Mouse (Mus musculus): ENCODE data around the gene Prkd1. TPM values are rescaled to one million over a fixed set of nuclear protein-coding genes. Genes with fewer than 3 reads are reported as not detected.

The Prkd1 gene
- polyA plus RNA-seq, 1 experiment: 13.2 TPM

DNA sequence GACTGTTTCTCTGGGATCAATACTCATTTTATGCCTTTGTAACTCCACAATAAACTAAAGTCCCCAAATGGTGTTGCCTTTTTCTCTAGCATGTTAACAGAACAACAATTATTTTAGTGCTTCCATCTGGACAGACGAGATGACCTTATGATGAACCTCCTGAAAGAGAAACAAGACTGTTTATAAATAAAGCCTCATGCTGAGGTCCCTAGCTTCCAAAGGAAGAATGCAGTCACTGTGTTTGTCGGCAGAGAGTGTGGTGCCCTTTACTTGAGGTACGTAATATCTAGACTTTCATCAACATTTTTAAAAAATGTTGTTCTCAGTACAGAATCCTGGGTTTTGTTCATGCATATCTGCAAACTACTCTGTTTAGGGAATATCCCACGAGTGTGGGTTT, 90.7 kb downstream of the Prkd1 start:
- DNase-seq (ENCODE audit: low read depth): no peak

- no peak for DNase-seq (ENCODE audit: low read depth)
Observed at GRCm38 (mm10) chr12:50554214-50554613, 94.7 kb downstream of the Prkd1 start.

DNA sequence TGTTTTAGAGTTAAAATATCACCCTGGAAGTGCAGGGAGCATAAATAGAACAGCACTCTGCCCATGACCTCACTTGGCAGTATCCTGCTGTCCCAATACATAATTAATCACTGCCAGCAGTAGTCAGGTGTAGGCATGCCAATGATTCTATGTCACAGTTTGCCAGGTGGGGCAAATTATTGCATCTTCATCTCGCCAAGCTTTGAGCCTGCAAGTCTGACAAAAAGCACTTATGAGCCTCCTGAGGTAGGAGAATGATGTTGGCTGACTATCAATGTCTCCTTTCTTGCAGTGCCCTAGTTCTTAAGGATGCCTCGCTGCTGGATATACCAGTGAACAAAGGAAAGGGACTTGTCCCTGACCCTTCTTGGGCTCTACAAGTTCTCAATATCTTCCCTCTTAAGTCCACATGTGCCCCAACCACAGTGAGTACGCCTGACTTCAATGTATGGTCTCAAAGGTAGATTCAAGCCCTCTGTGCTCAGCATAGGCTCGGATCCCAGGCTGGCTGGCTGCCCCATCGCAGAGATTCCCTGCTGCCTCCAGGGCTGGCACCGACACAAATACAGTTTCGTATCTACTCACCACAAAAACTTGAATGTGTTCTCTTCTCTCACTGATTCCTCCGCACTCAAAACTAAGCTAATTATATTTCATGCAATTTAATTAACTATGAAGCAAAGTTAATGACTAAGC, 98.9 kb downstream of the Prkd1 start:
- DNase-seq (ENCODE audit: low read depth): peak; percentile 62

GRCm38 (mm10) chr12:50546394-50546793, 102.5 kb downstream of the Prkd1 start:
- peak; percentile 42 for DNase-seq (ENCODE audit: low read depth)

DNA sequence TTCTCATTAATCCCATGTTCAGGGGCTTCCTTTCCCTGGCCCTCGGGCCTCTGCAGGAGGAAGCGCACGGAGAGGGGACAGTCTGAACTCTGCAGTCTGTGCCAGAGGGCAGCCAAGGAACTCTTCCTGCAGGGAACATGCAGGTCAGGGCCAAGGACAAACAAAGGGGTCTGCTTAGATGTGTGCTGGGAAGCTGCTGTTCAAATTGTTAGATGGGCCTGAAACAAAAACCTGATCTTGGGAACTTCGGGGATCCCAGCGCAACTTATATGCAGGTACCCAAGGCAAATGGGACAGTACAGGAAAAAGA, 103.3 kb downstream of the Prkd1 start:
- DNase-seq (ENCODE audit: low read depth): no peak

- DNase-seq (ENCODE audit: low read depth): no peak
Observed at GRCm38 (mm10) chr12:50544855-50545609, 103.9 kb downstream of the Prkd1 start.

GRCm38 (mm10) chr12:50540793-50541192, 108.1 kb downstream of the Prkd1 start:
- no peak for DNase-seq (ENCODE audit: low read depth)

DNA sequence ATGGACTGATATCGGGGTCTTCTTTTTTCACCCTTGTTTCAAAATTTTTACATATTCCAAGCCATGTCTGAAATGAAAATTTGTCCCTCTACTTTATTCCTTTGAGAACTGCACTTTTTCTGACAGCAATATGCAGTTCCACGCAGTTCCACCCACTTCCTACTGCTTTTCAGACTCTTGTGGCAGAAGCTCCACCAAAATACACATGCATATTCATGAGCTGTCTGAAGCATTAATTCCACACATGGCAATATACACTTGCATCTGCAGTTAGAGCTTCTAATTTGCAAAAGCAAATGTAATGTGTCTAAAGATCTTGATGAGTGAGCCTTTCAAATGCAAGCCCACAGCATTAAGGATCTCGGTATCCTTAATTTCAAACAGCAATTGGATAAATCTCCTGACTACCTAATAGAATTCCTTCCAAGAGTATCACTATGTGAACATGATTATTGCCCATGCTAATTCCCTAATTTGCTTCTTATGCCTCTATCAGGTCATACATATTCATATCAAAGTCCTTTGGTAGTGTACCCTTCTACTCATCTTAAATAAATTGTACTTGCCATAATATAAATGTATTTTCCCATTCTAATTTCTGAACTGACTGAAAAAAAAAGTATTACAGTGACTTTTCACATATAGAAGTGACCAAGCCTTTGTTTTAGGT, 110.5 kb downstream of the Prkd1 start:
- DNase-seq (ENCODE audit: low read depth): no peak

DNA sequence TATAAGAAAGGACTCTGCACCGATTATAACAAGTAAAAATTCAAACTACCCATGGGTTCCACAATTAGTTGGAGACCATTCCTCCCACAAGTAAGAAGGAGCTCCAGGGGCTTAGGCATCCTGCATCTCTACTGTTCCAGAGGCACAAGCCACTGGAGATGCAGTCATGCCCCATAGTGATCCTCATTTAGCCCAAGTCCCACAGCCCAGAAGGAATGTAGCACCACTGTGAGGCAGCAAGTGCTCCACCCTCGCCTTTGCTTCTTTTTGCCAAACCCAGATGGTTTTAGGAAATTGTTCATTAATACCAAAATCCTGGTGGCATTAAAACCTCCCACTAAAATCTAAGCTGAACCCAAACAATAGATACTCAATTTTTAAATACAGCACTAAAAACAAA, 111.1 kb downstream of the Prkd1 start:
- no peak for DNase-seq (ENCODE audit: low read depth)

- DNase-seq (ENCODE audit: low read depth): no peak
Observed at GRCm38 (mm10) chr12:50537006-50537405, 111.9 kb downstream of the Prkd1 start.

GRCm38 (mm10) chr12:50528633-50529032, 120.3 kb downstream of the Prkd1 start:
- no peak for DNase-seq (ENCODE audit: low read depth)

GRCm38 (mm10) chr12:50524061-50524460, 124.8 kb downstream of the Prkd1 start:
- DNase-seq (ENCODE audit: low read depth): peak; percentile 31

DNA sequence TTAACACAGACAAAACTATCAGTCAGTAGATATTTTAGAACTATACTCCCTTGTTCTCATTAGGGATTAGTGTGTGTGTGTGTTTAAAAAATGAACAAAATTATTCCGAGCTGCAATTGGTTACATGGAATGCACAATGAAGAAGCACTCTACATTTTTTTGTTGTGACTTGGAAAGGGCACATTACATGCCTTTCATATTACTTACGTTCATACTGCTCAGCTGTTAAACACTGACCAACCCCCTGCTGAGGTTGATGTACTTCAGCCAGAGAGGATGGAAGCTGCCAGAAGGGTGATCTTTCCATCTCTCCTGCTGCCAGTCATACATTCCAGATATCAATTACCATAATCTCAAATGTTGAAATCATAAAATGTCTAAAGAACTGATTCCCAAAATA, 134.4 kb downstream of the Prkd1 start:
- DNase-seq (ENCODE audit: low read depth): no peak

- DNase-seq (ENCODE audit: low read depth): no peak
Observed at GRCm38 (mm10) chr12:50511486-50512225, 137.2 kb downstream of the Prkd1 start.

GRCm38 (mm10) chr12:50508762-50509161, 140.1 kb downstream of the Prkd1 start:
- no peak for DNase-seq (ENCODE audit: low read depth)

- no peak for DNase-seq (ENCODE audit: low read depth)
Observed at GRCm38 (mm10) chr12:50499796-50500504, 148.9 kb downstream of the Prkd1 start.

- no peak for DNase-seq (ENCODE audit: low read depth)
Observed at GRCm38 (mm10) chr12:50496006-50496405, 152.9 kb downstream of the Prkd1 start.

- no peak for DNase-seq (ENCODE audit: low read depth)
Observed at GRCm38 (mm10) chr12:50479784-50480183, 169.1 kb downstream of the Prkd1 start.

DNA sequence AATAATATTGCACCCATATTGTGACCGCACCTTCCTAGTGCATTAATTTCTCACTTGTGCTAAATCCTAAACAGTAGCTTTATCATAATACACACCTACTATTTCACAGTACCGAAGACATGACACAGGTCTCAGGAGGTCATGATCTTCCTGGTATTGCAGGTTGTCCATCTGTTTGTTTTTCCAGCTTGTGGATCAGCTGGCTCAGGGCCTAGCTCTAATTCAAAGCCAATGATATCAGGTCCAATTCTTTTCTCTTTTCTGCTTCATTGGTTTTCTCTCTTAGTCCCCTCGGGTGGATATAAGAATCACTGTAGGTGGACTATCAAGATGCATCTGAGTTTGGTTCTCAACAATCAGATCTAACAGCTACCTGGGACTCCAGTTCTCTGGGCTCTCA, 191.7 kb downstream of the Prkd1 start:
- no peak for DNase-seq (ENCODE audit: low read depth)

GRCm38 (mm10) chr12:50451761-50452160, 197.1 kb downstream of the Prkd1 start:
- no peak for DNase-seq (ENCODE audit: low read depth)

DNA sequence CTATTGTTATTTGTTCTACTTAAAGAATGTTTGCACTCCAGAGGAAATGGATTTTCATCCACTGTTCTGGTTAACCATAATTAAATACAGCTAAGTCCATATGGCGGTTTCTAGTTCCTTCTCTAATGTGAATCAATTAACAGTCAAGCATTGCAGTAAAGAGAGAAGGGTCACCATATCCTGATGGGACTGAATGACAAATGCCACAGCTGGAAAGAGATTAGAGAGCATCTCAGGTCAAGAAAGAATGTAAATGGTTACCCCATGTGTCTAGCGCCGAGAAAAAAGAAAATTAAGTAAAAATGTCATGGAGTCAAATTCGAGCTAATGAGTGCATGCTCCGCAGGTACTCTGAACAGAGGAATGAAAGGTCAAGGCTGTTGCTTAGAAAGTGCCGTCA, 212.2 kb downstream of the Prkd1 start:
- no peak for DNase-seq (ENCODE audit: low read depth)
